Mouse (Mus musculus) testis, postnatal 14 days (tissue): ENCODE data around the gene Cpt1b.

Source experiments
- DNase-seq: peaks from one replicate; pipeline ENCODE4 v3.0.0; 2021; ENCODE audit warnings: low spot score

The Cpt1b gene

GRCm38 (mm10) chr15:89425711-89426121, at the start of gene Cpt1b:
Gene Cpt1b, minus strand, starts transcription at chr15:89425863.
- no peak for DNase-seq

GRCm38 (mm10) chr15:89475293-89475600, 49.6 kb upstream of the Cpt1b start:
- no peak for DNase-seq

DNA sequence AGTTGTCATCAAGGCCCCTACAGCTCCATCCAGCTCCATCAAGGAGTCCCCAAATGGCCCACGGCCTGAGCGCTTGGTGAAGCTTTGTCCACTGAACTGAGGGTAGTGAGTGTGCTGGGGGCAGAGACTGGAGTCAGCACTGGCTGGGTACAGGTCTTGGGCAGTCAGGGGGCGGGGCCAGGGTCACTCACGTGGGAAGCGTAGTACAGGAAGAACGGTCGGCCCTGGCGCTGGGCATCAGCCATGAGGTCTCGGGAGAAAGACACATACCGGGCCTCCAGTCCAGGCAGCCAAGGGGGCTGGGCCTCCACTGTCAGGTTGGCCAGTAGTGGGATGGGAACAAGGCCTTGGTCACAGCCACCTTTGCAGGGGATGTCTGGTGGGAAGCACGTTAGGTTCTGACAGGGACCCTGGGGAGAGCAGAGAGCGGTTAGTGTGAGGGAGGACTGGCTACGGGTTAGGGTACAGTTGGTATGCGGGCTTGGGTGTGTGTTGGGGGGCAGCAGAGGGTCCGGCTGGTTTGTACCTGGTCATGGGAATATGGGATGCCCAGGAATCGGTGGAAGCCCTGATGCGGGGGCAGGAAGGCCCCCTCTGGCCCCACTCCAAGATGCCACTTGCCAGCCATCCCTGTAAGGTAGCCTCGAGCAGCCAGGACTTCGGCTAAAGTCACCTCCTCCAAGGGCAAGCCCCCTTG, 49.1 kb upstream of the Cpt1b start:
- DNase-seq: no peak

DNA sequence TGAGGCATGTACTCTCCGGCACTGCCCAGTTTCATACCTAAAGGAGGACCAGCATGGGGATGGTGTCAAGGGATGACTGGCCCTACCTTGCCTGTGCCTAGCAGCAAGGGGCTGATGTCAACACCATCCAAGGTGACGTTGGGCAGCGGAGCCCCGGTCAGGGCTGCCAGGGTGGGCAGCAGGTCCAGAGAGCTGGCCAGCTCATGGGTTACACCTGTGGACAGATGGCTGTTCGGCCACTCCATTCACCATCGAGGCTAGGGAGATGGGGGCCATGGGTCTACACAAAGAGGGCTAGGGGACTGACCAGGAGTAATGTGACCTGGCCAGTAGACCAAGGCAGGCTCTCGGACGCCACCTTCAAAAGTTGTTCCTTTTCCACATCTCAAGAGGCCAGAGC, 48.3 kb upstream of the Cpt1b start:
- no peak for DNase-seq

GRCm38 (mm10) chr15:89473370-89473769, 47.7 kb upstream of the Cpt1b start:
- no peak for DNase-seq

DNA sequence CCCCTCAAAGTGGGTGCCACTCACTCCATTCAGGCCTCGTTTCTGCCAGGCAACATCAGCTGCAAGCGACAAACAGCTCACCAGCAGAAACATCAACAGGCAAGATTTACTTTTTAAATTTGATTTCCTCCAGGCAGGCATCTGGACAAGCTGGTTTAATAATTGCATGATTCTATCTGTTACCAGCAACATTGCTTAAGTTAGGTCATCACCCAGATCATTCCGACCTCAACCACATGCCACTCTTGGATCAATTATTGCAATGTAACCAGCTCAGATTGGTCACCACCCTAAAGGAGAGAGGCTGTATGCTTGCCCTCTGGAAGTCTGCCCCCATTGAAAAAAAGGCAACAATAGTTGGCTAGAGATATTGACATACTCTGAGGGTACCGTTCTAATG, 45.8 kb upstream of the Cpt1b start:
- DNase-seq: no peak

- DNase-seq: no peak
These were observed 42.9 kb upstream of the Cpt1b start for GRCm38 (mm10) chr15:89468577-89468976.

GRCm38 (mm10) chr15:89465052-89465451, 39.4 kb upstream of the Cpt1b start:
- no peak for DNase-seq

DNA sequence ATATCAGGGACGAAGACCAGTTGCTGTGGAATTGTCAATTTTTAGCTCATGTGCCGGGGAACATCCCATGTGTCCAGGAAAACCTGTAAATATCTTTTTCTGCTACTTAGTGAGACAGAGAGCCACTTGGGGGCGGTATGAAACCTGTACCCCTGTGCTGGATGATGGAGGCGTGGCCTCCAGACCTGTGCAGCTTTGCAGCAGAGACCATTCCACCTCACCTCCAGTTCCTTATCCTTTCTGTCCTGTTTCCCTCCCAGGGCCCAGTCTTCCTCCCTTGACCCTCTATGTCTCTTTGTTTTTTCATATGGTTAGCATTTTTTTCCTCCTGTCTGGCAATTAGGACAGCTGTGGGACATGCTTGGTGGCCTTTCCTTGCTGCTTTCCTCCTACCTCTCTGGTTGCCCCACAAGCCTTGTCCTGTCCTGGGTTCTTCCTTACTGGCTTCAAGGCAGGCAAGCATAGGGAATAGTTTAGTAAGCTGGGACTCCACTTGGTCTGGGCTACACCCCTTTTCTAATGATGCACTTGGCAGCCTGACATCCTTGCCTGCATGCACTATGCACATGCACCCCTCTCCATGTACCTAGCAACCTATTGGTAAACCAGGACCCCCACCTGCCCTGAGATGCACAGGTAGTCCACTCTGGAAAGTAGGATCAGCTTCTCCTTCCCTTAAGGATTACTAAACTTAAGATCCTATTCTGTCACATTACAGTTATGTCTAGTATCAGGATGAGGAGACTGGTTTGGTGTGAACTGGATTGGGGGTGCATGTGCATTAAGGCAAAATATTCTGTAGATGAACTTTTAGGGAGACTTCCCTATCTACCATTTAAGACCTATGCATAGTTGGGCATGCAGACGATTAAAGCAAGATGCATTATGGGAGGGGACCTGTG, 37.9 kb upstream of the Cpt1b start:
- DNase-seq: no peak

GRCm38 (mm10) chr15:89462176-89462575, 36.5 kb upstream of the Cpt1b start:
- no peak for DNase-seq

- no peak for DNase-seq
These were observed 35.7 kb upstream of the Cpt1b start for GRCm38 (mm10) chr15:89461321-89461720.

- no peak for DNase-seq
These were observed 34.6 kb upstream of the Cpt1b start for GRCm38 (mm10) chr15:89460298-89460697.

- no peak for DNase-seq
These were observed 34.2 kb upstream of the Cpt1b start for GRCm38 (mm10) chr15:89459821-89460220.

- DNase-seq: no peak
These were observed 33.3 kb upstream of the Cpt1b start for GRCm38 (mm10) chr15:89458942-89459341.

DNA sequence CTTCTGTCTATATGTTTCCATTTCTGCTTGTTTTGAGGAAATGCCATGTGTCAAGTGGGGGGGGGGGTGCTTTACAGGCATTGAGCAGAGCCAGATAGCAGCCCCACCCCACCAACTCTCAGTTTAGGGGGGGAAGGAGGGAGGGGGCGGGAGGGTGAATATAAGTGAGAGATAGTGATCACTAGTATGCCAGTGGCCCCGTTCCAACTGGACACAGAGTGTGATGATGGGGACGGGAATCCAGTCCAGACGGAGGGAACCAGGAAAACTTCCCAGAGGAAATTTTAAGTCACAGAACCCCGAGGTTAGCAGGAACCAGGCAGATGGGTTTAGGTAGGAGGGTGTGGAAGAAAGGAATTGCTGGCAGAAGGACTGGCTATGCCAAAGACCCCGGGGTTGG, 30.0 kb upstream of the Cpt1b start:
- DNase-seq: no peak

DNA sequence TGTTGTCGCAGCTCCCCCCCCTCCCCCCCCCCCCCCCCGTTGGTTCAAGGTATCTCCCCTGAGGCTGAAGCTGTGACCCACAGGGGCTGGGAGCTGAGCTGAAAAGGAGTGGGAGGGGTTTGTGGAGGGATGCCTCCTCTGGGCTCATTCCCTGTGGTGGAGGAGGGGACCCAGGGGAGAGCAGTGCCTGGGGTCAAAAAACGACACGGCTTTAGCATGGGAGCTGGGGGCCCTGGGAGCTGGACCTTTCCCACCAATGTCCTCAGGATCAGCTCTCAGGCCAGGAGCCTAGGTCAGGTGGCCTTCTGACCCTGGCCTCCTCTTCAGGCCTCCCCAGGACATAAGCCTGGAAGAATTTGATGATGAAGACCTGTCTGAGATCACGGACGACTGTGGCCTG, 29.2 kb upstream of the Cpt1b start:
- DNase-seq: no peak

- peak; percentile 41 for DNase-seq
These were observed 28.3 kb upstream of the Cpt1b start, which contains the start of gene Mapk8ip2 for GRCm38 (mm10) chr15:89453865-89454478. Gene Mapk8ip2, plus strand, starts transcription at chr15:89453913.

- peak; percentile 69 for DNase-seq
These were observed 27.5 kb upstream of the Cpt1b start for GRCm38 (mm10) chr15:89452906-89453864.

DNA sequence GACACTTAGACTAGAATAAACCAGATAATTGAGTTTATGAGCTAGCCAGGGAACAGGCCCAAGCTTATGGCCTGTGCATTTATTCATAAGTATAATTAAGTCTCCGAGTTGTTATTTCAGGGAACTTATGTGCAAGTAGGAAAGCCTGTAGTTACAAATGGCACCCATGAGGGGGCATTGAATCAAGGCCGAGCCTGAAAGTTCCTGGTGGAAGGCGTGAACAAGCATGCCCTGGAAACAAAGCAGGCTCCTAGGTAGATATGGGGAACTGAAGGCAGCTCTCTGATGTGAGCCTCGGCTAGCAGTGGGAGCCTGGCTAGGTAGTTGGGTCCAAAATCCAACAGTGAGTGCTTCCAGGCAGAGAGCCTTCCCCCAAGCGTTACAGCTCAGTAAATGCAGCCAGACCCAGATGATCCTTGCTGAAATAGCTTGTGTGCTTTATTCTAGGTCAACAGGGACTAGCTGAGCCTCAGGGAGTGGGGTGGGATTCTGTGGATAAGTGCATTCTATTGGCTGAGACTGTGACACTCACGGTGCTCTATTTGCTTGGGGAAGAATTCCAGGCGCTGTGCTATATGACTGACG, 16.9 kb upstream of the Cpt1b start:
- no peak for DNase-seq

DNA sequence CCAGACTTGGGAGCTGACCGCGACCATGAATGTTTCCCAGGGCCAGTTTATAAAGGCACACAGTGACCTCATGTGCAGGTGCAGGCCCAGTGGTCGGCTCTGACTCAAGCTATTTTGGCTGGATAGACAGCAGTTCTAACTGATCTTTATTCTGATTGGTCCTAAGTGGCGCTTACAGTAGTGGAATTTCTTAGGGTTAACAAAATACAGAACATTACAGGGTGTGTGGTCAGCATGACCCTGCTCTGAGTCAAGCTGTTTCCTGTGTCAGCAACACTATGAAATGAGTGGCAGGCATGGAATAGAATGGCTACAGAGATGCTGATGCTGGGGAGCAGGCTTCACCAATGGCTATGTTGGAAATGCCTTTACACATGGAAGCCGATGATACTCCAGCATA, 10.2 kb upstream of the Cpt1b start:
- DNase-seq: no peak

DNA sequence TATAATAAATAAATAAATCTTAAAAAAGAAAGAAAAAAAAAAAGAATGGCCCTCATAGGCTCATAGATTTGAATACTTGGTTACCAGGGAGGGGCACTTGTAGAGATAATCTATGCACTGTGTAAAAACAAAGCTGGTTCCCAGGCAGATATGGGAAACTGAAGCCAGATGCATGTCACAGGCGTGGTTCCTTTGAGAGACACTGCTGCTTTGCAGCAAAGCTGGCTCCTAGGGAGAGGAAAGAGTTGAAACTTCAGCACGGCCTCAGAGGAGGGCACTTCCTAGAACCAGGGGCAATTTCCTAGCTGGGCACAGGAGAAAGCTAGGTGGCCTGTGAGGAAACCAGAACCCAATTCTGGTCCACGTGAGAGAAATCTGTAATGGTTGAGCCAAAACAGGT, 8.5 kb upstream of the Cpt1b start:
- DNase-seq: no peak
